Mouse (Mus musculus): ENCODE data around the gene Cse1l. TPM values are rescaled to one million over a fixed set of nuclear protein-coding genes. Genes with fewer than 3 reads are reported as not detected.

Cse1l gene
- polyA plus RNA-seq, 1 experiment: 37.9 TPM

- no peak for DNase-seq (ENCODE audit: low spot score)
Observed at GRCm38 (mm10) chr2:166900792-166901505, 4.9 kb upstream of the Cse1l start.

- no peak for DNase-seq (ENCODE audit: low spot score)
Observed at GRCm38 (mm10) chr2:166903719-166904282, 2.0 kb upstream of the Cse1l start.

- no peak for DNase-seq (ENCODE audit: low spot score)
Observed at GRCm38 (mm10) chr2:166906523-166907182, 813 bp downstream of the Cse1l start.

- DNase-seq (ENCODE audit: low spot score): no peak
Observed at GRCm38 (mm10) chr2:166909729-166910128, 3.9 kb downstream of the Cse1l start.

- no peak for DNase-seq (ENCODE audit: low spot score)
Observed at GRCm38 (mm10) chr2:166910536-166910935, 4.7 kb downstream of the Cse1l start.

- no peak for DNase-seq (ENCODE audit: low spot score)
Observed at GRCm38 (mm10) chr2:166923971-166924370, 18.1 kb downstream of the Cse1l start.

GRCm38 (mm10) chr2:166933943-166934342 is 28.1 kb downstream of the Cse1l start:
- no peak for DNase-seq (ENCODE audit: low spot score)

- no peak for DNase-seq (ENCODE audit: low spot score)
Observed at GRCm38 (mm10) chr2:166934416-166934815, 28.6 kb downstream of the Cse1l start.

GRCm38 (mm10) chr2:166935582-166935981 is 29.7 kb downstream of the Cse1l start:
- DNase-seq (ENCODE audit: low spot score): no peak

- no peak for DNase-seq (ENCODE audit: low spot score)
Observed at GRCm38 (mm10) chr2:166936166-166936565, 30.3 kb downstream of the Cse1l start.

- DNase-seq (ENCODE audit: low spot score): no peak
Observed at GRCm38 (mm10) chr2:166943146-166943545, 37.3 kb downstream of the Cse1l start.

- no peak for DNase-seq (ENCODE audit: low spot score)
Observed at GRCm38 (mm10) chr2:166944346-166944745, 38.5 kb downstream of the Cse1l start.

GRCm38 (mm10) chr2:166945456-166945855 is 39.6 kb downstream of the Cse1l start:
- DNase-seq (ENCODE audit: low spot score): no peak

GRCm38 (mm10) chr2:166948246-166948645 is 42.4 kb downstream of the Cse1l start:
- DNase-seq (ENCODE audit: low spot score): no peak

GRCm38 (mm10) chr2:166948936-166949335 is 43.1 kb downstream of the Cse1l start:
- DNase-seq (ENCODE audit: low spot score): no peak

- DNase-seq (ENCODE audit: low spot score): no peak
Observed at GRCm38 (mm10) chr2:166950853-166951648, 45.2 kb downstream of the Cse1l start.

- DNase-seq (ENCODE audit: low spot score): no peak
Observed at GRCm38 (mm10) chr2:166952151-166952550, 46.3 kb downstream of the Cse1l start.

GRCm38 (mm10) chr2:166956805-166957204 is 51.0 kb downstream of the Cse1l start:
- DNase-seq (ENCODE audit: low spot score): no peak

GRCm38 (mm10) chr2:166960648-166961330 is 54.9 kb downstream of the Cse1l start:
- DNase-seq (ENCODE audit: low spot score): no peak

- DNase-seq (ENCODE audit: low spot score): no peak
Observed at GRCm38 (mm10) chr2:166963257-166963656, 57.4 kb downstream of the Cse1l start.

- no peak for DNase-seq (ENCODE audit: low spot score)
Observed at GRCm38 (mm10) chr2:166964773-166965172, 58.9 kb downstream of the Cse1l start.

- no peak for DNase-seq (ENCODE audit: low spot score)
Observed at GRCm38 (mm10) chr2:166973153-166973552, 67.3 kb downstream of the Cse1l start.
